Mouse (Mus musculus) cerebellum, postnatal 25 days (tissue): Measurements from ENCODE around the gene Eef1akmt3.

Experiments
- DNase-seq, 2 experiments: peaks; one replicate each; pipeline ENCODE4 v3.0.0; 2021; ENCODE audit warnings: mixed read lengths in 2 of 2

Eef1akmt3 gene

DNA sequence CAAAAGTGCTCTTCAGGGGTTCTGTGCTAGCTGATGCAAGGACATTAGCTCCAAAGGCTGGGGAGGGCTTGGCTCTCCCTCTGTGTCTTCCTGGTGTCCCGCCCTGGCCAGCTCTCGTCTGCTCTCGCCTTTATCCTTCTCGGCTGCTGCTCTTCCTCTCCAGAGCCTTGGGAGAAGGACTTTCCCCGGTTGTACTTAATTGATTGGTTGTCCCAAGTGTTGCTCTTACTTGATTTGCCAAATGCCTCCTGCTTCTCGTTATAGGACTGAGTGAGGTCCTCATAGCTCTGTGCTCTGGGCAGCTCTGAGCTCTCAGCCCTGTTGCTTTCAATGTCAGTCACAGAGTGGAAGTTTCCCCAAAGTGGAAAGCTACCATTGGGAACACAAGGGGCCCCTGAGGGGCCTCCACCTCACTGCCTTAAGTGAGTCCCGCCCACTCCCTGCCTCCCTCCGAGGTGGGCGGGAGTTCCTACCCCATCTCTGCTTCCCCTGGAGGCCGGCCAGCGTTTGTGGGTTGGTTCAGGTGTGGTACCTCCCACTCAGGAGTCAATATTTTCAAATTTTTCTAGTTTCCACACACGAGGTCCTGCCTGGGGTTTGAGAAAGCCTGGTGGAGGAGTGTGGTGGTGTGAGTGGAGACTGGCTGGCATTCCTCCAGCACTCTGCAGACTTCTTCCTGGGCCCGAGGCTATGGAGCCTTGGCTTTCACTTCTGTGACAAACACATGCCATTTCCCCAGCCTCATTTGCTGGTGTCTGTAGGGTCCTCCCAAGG lies 43.8 kb downstream of the Eef1akmt3 start:
- DNase-seq = peak in 1 of 2 experiments; percentile 57

DNA sequence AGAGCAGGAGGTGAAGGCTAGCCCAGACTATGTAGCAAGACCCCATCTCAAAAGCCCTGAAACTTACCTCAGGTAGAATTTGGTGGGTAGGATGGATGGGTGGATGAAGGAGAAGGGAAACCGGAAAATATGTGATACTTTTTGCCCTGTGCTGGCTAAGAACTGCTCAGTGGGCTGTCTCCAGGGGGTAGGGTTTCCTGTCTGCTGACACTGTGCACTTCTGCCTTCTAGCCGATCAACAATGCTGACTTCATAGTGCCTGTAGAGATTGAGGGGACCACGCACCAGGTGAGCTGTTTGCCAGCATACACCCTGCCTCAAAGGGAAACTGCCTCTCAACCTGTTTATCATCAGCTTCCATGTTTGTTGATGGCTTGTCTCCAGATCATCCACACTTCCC lies 47.7 kb downstream of the Eef1akmt3 start:
- peak in 1 of 2 experiments; percentile 3 for DNase-seq

DNA sequence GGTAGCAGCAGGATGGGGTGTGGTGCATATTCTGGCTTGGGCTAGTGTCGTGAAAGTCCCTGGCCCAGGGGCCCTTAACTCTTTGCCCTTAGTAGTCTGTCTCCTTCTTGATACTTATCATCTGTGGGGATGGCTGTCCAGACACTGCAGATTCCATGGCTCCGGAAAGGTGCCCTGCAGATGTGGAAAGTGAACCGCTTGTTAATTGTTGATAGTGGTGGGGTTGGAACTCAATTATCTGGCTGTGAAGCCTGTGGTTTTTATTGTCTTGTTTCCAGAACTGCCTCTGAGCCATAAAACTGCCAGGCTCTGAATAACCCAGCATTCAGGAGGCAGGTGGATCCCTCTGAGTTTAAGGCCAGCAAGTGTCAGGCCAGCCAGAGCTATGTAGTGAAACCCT lies 49.6 kb downstream of the Eef1akmt3 start:
- peak in 1 of 2 experiments; percentile 3 for DNase-seq

DNA sequence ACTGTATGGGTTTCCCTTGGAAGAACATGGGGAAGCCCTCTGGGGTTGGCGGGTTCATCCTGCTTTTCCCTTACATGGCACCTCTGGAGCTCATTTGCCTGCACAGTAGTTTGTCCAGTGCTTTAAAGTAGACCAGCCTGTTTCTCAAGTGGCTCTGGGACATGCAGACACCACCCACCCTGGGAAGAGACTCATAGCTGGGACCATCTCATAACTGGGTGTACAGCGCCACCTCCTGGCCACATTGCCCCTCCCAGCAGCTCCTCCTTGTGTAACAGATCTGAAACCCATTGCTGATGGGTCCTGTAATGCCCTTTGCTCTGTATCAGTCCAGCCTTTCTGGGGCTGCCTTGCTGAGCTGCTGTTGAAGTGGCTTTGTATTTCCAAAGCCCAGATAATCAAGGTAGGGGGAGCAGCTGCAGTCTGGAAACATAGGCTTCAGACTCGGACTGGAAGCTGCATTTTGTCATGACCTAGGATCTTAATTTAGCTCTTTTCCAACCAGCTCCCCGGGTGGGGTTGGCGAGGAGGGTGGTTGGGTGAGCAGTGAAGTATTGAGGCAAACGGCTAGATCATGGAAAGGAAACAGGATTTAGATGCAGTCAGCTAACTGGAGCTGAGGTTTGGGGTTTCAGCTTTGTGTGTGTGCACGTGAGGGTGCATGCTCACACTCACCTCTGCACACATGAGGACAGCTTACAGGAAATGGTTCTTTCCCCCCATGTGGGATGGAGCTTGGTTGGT lies 50.8 kb downstream of the Eef1akmt3 start:
- peak; percentile 89 to 93 for DNase-seq

DNA sequence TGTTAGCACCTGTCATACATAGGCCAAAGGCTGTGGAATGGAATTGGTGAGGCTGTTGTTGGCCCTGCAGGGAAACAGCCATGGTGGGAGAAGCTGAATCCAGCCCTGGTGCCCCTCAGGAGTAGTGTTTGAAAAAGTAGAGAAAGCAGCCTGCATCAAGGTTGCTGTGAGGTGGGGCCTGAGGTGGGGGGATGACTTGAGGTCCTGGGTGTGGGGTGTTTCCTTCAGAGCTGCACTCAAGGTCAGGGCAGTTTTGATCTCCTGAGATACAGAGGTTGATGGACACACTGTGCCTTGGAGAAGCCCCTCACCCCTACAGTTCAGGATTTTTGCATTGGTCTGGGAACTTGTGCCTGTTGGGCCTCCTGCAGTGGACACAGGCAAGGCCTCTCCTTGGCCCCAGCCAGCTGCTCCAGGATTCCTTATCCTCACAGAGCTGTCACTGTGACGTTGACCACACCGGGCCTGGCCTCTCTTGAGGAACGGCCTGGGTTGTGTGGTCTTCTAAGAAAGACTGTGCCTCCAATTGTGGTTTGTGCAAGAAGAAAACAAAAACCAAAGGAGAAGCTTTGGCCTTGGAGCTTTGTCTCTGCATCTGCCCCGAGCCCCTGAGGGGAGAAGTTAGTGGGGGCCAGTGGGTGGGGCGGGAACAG lies 52.7 kb downstream of the Eef1akmt3 start:
- DNase-seq = peak in 1 of 2 experiments; percentile 27

DNA sequence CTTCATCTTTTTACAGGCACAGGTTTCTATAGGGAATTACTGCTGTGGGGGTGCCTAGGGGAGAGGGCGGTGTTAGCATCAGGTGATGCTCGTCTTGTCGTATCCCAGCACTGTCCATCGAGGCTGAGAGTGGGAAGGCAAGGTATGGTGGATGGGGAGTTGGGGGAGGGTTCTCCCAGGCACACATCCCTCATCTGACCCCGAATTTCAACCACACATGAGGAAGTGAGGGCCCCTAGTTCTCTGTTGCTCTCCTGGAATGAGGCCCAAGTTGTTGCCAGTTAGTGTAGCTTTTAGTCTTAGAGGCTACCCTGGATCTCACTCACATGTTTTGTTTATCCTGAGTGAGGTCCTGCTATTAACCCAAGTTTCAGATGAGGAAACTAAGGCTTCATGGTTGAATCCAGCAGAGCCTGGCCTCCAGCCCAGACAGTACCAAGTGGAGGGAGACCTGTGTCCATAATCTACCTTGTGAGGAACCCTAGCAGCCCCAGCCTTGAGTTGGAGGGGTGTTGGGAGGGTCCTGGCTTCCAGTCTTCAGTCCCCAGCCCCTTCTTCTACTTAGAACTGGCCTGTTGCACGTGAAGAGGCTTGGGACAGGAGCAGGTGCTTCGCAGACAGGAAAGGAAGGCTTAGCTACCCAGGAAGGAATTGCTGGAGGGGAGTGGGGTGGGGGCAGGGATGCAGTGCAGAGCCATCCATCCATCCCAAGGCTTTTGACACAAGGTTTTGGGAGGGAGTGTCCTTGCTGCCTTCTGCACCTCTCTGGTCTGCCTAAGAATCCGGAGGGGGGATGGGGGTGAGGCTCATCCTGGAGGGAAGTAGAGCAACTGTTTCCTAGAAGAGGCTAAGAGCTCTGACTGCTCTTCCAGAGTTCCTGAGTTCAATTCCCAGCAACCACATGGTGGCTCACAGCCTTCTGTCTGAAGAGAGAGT lies 53.9 kb downstream of the Eef1akmt3 start:
- DNase-seq = peak in 1 of 2 experiments; percentile 46

DNA sequence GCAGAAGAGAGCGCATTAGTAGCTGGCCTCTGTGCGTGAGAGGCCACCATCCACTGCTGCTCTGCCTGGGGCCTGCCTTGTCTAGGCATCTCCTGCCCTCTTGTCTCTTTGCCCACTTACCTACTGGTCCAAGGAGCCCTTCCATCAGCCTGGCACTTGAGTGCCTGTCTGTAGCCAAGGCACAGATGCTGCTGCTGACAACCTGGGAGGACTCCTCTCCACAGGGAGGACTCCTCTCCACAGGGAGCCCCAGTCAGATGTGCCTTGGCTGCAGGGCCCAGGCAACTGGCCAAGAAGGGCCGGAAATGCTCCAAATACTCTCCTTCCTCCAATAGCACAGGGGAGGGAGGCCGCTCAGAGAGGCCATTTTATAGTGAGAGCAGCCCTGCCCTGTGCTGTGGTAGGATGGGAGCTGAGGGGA lies 54.8 kb downstream of the Eef1akmt3 start:
- DNase-seq = peak; percentile 91 to 95

DNA sequence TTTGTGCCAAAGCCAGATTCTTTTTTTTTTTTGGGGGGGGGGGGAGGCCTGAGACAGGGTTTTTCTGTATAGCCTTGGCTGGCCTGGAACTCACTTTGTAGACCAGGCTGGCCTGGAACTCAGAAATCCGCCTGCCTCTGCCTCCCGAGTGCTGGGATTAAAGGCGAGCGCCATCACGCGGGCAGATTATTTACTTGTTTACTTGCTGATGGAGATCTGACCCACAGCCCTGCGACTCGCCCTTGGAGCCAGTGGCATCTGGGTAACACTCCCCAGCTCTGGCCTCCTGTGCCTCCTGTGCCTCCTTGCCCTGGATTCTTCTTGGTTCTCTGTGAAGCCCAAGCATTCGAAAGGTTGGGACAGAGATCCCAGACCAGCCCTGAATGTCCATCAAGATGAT lies 55.7 kb downstream of the Eef1akmt3 start:
- DNase-seq = peak in 1 of 2 experiments; percentile 46

DNA sequence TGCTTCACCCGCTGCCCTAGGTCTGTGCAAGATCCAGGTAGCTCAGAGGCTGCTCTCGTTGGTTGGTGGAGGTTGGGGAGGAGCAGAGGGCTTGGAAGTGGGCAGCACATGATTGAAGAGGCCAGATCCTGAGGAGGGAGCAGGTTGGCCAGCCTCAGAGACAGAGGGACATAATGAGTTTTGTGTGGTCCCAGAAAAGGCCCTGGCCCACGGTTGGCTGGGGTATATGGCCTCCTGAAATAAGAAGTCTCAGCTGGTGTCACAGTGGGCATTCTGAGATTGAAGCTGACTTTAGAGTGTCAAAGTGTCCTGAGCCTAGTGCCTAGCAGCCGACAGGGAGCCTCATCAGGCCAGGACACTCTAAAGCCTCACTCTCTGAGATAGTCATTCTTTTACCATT lies 56.2 kb downstream of the Eef1akmt3 start:
- DNase-seq = no peak

DNA sequence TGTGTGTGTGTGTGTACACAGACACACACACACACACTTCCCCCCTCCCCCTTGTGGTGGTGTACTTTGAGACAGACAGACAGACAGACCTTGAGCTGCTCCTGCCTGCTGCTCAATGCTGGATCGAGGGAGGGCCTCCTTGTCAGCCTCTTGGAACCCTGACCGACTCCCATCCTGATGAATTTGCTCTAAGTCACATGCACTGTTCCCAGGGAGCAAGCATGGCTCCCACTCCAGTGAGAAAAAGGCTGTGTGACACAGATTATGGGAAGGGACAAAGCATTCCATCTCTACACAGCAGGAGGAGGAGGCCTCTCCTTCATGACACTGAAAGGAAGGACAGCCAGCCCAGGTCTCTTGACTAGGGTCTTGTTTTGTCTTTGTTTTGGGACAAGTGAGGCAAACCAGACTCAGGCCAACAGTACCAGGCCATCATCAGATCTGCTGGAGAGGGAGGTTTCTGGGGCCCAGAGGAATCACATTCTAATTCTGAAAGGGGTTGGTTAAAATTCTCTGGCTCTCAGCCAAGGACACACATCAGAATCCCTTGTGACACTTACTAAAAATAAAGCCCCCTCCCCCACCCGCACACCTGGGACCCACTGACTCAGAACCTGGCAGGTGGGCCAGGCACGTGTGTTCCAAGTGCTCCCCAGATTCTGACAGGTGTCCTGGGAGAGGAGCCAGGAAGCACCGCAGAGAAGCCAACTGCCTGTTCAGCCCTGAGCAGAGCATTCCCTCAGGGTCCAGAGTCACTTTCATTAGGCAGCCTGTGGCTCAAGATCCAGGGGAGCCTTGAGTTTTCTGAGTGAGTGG lies 56.9 kb downstream of the Eef1akmt3 start:
- peak; percentile 92 to 96 for DNase-seq

DNA sequence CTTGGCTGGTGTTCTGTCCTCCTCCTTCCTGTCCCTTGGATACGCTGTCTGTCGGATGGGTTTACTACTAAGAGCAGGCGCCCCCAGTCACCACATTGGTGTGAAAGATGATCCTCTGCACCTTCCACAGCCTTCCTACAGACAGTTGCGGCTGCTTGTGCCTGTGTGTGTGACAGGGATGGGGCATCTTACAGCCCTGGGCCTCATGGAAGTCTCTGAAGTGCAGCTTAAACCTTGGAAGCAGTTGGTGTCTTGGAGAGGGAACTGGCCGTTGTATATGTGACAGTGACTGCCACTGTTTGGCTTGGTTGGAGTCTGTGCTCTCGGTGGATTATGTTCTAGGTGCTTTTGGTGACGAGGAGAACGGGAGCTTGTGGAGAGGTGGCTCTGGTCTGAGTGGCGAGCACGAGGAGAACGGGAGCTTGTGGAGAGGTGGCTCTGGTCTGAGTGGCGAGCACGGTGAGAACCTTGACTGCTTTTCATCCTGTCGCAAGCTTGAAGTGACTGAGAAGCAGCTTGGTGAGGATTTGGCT lies 58.1 kb downstream of the Eef1akmt3 start:
- DNase-seq = peak in 1 of 2 experiments; percentile 52

DNA sequence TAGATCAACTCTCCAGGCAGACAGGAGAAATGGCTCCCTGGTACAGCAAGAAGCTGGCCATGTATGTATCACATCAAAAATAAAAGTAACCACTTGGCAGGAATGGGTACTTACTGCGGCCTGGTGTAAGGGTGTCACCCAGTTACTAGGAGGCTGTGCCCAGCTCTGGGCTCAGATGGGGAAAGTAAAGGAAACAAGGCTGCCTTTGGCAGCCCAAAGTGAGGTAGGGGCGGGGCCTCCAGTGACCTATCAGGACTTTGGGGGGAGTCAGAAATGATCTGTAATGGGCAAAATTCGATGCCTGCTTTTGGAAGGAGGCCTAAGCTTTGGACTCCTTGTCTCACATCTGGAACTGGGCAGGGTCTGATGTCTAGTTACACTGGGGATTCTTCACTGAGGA lies 59.6 kb downstream of the Eef1akmt3 start:
- no peak for DNase-seq
